Mouse (Mus musculus): ENCODE results near the gene Ripk1. TPM values are rescaled to one million over a fixed set of nuclear protein-coding genes. Genes with fewer than 3 reads are reported as not detected.

The Ripk1 gene
- total RNA-seq (2014; rRNA removed), result 6.4 and 7.8 TPM in 2 replicates
- 4.5 and 4.8 TPM in 2 replicates for polyA plus RNA-seq (2015; fragmentation: Nextera tagmentation; extraction: Ambion mirVana)

GRCm38 (mm10) chr13:34002058-34003006 lies at the start of gene Ripk1, which contains the start of gene Serpinb6a:
Gene Ripk1 (plus strand): TSS chr13:34002363.
Gene Serpinb6a (minus strand): TSS chr13:34002794.
- Histone ChIP-seq H3K4me1 (ENCODE audit: insufficient read depth, low read length) (peaks cover 3% of the 10 kb centered on the region), H3K9ac (replicated peaks; ENCODE audit: low read length) (peak within 1 kb of the TSS; percentile 69), H3K27ac (peak within 1 kb of the TSS; percentile 89), H3K9me3 (ENCODE audit: low read length) (no peaks in the 10 kb centered on the region), H3K4me2 (ENCODE audit: low read depth, low read length) (peak within 1 kb of the TSS; percentile 91), H3K4me3 (ENCODE audit: low read length) (peak within 1 kb of the TSS; percentile 73), H3K27me3 (ENCODE audit: insufficient read depth, low read length) (no peaks in the 10 kb centered on the region), H3K36me3 (ENCODE audit: insufficient read depth, low read length) (no peaks in the 10 kb centered on the region)
- ATAC-seq (peak; percentile 97), DNase-seq (ENCODE audit: low spot score) (peak; percentile 96)
- peak; percentile 66 for TF ChIP-seq CTCF (IDR thresholded peaks at IDR 0.05; ENCODE audit: low read depth)
- under 1% methylated on average over 90 of the region's 92 CpGs for WGBS

GRCm38 (mm10) chr13:33952947-33953346 lies 49.2 kb upstream of the Ripk1 start:
- Histone ChIP-seq H3K9me3 (ENCODE audit: low read length) (no peaks in the 10 kb centered on the region), H3K27me3 (ENCODE audit: insufficient read depth, low read length) (no peaks in the 10 kb centered on the region), H3K4me2 (ENCODE audit: low read depth, low read length) (no peak overlapping the region), H3K27ac (no peak overlapping the region), H3K4me3 (ENCODE audit: low read length) (no peak overlapping the region), H3K9ac (replicated peaks; ENCODE audit: low read length) (no peak overlapping the region), H3K4me1 (ENCODE audit: insufficient read depth, low read length) (no peaks in the 10 kb centered on the region), H3K36me3 (ENCODE audit: insufficient read depth, low read length) (no peaks in the 10 kb centered on the region)
- DNase-seq (ENCODE audit: low spot score) (no peak), ATAC-seq (no peak)
- no peak for TF ChIP-seq CTCF (IDR thresholded peaks at IDR 0.05; ENCODE audit: low read depth)
- WGBS, result 85% methylated on average over 2 of the region's 2 CpGs

GRCm38 (mm10) chr13:33956571-33957421 lies 45.4 kb upstream of the Ripk1 start:
- Histone ChIP-seq H3K4me2 (ENCODE audit: low read depth, low read length) (no peak overlapping the region), H3K4me3 (ENCODE audit: low read length) (no peak overlapping the region), H3K9me3 (ENCODE audit: low read length) (no peaks in the 10 kb centered on the region), H3K27me3 (ENCODE audit: insufficient read depth, low read length) (no peaks in the 10 kb centered on the region), H3K36me3 (ENCODE audit: insufficient read depth, low read length) (no peaks in the 10 kb centered on the region), H3K27ac (no peak overlapping the region), H3K9ac (replicated peaks; ENCODE audit: low read length) (no peak overlapping the region), H3K4me1 (ENCODE audit: insufficient read depth, low read length) (no peaks in the 10 kb centered on the region)
- peak; percentile 77 for DNase-seq (ENCODE audit: low spot score)
- peak; percentile 70; the same call in 1 of the 2 replicates for ATAC-seq
- 35% methylated on average over 6 of the region's 6 CpGs for WGBS
- peak; percentile 78 for TF ChIP-seq CTCF (IDR thresholded peaks at IDR 0.05; ENCODE audit: low read depth)

- no peaks in the 10 kb centered on the region for H3K27me3 ChIP-seq (ENCODE audit: insufficient read depth, low read length)
- no peak for DNase-seq (ENCODE audit: low spot score)
- no peak overlapping the region for H3K9ac ChIP-seq (replicated peaks; ENCODE audit: low read length)
- no peak overlapping the region for H3K4me2 ChIP-seq (ENCODE audit: low read depth, low read length)
- H3K4me1 ChIP-seq (ENCODE audit: insufficient read depth, low read length), result peaks cover 3% of the 10 kb centered on the region; the same call in 1 of the 2 replicates
- TF ChIP-seq CTCF (IDR thresholded peaks at IDR 0.05; ENCODE audit: low read depth), result no peak
- H3K27ac ChIP-seq, result no peak overlapping the region
- no peak overlapping the region for H3K4me3 ChIP-seq (ENCODE audit: low read length)
- H3K9me3 ChIP-seq (ENCODE audit: low read length), result no peaks in the 10 kb centered on the region
- H3K36me3 ChIP-seq (ENCODE audit: insufficient read depth, low read length), result no peaks in the 10 kb centered on the region
- 97% methylated on average over 2 of the region's 2 CpGs for WGBS
- no peak for ATAC-seq
These were observed 42.4 kb upstream of the Ripk1 start for GRCm38 (mm10) chr13:33959771-33960170.

- no peaks in the 10 kb centered on the region for H3K36me3 ChIP-seq (ENCODE audit: insufficient read depth, low read length)
- peak within 1 kb of the TSS; percentile 86 for H3K27ac ChIP-seq
- ATAC-seq (peak; percentile 95), DNase-seq (ENCODE audit: low spot score) (peak; percentile 81)
- peak within 1 kb of the TSS; percentile 55 for H3K9ac ChIP-seq (replicated peaks; ENCODE audit: low read length)
- peak within 1 kb of the TSS; percentile 69 for H3K4me2 ChIP-seq (ENCODE audit: low read depth, low read length)
- WGBS, result 2% methylated on average over 22 of the region's 22 CpGs
- TF ChIP-seq CTCF (IDR thresholded peaks at IDR 0.05; ENCODE audit: low read depth), result peak; percentile 60
- H3K4me3 ChIP-seq (ENCODE audit: low read length), result peak within 1 kb of the TSS; percentile 51
- no peaks in the 10 kb centered on the region for H3K9me3 ChIP-seq (ENCODE audit: low read length)
- H3K27me3 ChIP-seq (ENCODE audit: insufficient read depth, low read length), result no peaks in the 10 kb centered on the region
- peaks cover 3% of the 10 kb centered on the region; the same call in 1 of the 2 replicates for H3K4me1 ChIP-seq (ENCODE audit: insufficient read depth, low read length)
These were observed 37.7 kb upstream of the Ripk1 start, which contains the start of gene Nqo2 for GRCm38 (mm10) chr13:33964206-33965046. Gene Nqo2 (plus strand): TSS chr13:33964687.
